Mouse (Mus musculus): ENCODE measurements at regions not wholly inside any gene's neighbourhood (a gene's known extent, or its start where the extent isn't known, plus 50 kb on each side); places are given as distances from the start of the nearest gene placed in this dataset.

DNA sequence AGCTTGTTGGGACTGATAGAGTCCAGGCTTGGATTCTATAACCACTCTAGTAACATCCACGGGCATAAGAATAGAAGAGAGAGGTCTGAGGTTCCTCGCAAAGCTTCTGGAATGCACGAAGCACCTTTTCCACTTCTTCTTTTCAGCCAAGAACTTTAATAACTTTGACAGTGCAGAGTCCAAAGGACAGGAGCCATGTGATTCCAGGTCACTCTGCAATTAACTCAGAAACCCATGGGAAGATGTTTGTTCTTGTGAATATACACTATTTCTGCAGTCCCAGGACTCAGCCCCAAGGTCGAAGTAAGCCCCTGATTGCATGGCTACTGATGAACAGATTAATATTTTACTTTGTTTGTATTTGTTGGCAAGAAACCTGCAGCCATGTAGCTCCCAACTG is 113.0 kb upstream of the Nxt1 start:
- DNase-seq (ENCODE audit: low spot score in 2 of 2), result no peak

DNA sequence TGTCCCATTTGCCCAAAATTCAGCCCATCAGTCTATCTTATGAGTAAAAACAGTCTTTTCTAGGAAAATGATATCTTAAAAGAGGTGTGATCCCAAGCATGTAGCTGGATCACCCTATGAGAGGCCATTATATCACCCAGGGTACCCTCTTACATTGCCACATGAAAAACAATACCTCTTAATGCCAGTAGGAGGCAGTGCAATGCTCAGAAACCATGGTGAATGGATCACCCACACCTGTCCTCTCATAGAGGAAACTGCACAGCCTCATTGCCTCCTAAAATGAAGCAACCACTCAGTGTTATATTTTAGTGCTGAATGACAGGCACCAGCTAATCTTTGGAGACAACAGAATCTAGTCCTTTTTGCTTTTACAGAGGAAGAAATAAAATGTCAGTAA is 114.0 kb upstream of the Nxt1 start:
- no peak for DNase-seq (ENCODE audit: low spot score in 2 of 2)

DNA sequence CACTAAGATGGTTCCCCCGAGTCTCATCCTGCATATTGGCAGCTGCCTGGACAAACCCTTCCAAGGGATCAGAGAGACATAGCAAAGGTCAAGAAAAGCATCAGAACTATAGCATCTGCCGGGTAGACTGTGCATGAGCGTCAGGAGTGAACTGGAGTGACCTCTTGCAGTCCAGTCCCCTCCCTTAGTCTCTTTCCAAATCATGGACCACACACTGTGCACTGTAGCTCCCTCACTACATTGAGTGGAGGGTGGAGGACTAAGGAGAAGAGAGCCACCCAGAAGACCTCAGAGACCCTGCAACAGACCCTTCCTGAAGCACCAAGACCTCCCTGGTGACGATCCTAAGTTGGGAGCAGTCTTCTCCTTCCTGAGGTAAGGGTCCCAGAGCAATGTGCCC is 107.8 kb upstream of the Cd93 start:
- no peak for DNase-seq (ENCODE audit: low spot score in 2 of 2)

- no peak for DNase-seq (ENCODE audit: low spot score in 2 of 2)
Observed at GRCm38 (mm10) chr2:148549618-148550017, 106.3 kb upstream of the Cd93 start.

- DNase-seq (ENCODE audit: low spot score in 2 of 2), result no peak
Observed at GRCm38 (mm10) chr2:148542340-148542739, 99.0 kb upstream of the Cd93 start.

- DNase-seq (ENCODE audit: low spot score in 2 of 2), result no peak
Observed at GRCm38 (mm10) chr2:148537914-148538510, 94.6 kb upstream of the Cd93 start.

DNA sequence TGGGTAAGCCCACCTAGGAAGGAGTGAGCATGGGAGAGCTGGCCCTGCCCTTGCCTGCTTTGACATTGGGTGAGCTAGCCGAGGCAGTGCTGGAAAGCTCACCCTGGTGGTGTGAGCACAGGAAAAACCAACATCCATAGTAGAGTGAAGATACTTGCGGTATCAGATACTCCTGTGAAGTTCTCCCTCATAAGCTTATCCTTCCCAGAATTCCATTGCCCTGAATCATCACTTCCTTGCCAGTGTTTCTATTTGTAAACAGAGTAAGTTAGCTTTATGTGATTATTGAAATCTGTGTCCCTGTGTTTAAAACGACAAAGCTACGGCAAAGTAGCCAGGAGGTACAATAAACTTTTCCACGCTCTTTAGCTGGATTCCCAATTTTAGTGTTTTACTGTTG is 93.9 kb upstream of the Cd93 start:
- DNase-seq (ENCODE audit: low spot score in 2 of 2), result no peak

DNA sequence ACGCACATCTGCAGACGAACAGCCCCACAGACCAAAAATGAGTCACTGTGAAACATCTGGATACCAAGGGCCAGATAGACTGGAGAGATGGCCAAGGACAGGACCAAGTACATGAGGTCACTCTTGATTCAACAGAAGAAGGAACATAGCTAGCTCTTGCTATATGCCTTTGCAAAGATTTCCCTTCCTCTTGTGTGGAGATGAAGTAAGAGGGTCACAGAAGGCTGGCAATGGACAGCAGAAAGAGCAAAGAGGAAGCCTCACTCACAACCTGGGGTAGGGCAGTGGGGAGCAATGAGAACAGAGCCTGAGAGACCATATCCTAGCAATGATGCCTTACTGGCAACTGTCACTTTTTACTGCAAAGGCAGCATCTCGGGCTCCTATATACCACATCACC is 93.2 kb upstream of the Cd93 start:
- no peak for DNase-seq (ENCODE audit: low spot score in 2 of 2)

DNA sequence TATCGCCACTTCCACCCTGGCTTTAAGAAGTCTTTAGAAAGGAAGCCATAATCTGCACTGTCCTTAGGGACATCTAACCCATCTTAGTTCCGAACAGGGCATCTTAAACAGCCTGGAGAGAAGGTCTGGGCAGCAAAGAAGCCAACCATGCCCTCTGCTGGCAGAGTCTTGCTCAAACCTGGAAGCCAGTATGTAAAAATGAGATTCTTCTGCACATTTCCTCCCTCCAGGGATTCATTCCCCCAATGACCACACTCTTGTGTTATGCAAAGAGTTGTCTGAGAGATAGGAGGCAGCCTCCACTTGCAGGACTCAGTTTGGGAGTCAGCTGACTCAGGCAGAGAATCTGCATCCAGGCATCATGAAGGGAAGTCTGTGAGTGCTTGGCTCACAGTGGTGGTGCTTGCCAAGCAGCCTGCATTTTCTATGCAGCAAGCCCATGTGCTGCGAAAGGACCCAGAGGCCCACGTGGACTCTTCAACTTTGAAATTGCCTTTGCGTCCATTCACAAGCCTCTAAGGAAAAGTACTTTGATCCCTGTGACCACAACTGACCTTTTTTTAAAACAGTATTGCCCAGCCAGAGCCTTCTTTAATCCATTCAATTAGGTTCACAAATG is 92.3 kb upstream of the Cd93 start:
- DNase-seq (ENCODE audit: low spot score in 2 of 2), result peak; percentile 30 to 38

GRCm38 (mm10) chr2:148532051-148532450 is 88.7 kb upstream of the Cd93 start:
- no peak for DNase-seq (ENCODE audit: low spot score in 2 of 2)

DNA sequence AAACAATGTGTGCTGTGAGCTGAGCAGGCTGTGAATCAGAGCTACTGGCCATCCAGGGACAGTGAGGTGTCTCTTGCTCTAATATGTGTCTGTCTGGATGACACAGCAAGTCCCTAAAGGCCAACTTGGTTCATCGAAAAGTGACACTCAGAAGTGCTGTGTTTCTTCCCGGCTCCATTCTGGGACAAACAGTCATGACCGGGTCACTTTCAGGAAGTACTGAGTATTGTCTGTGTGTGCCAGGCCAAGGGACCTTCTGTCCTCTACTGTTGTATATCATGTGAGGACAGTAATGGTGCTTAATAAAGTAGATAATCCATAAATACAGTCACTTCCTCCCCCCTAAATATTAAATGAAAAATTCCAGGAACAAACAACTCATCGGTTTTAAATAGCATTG is 87.2 kb upstream of the Cd93 start:
- no peak for DNase-seq (ENCODE audit: low spot score in 2 of 2)

DNA sequence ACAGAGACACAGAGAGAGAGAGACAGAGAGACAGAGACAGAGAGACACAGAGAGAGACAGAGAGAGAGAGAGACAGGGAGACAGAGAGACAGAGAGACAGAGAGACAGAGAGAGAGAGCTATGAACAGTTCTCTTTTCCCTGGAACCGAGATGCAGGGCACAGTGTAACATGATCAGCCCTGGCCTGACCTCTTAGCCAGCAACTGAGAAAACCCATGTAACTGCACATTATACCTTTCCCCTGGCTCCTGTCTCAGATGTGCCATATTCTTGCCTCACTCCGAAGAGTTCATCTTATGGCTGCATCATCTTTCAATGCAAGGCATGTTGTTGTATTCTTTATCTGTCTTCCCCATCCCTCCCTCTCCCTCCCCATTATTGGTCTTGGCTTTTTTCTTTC is 86.5 kb upstream of the Cd93 start:
- no peak for DNase-seq (ENCODE audit: low spot score in 2 of 2)

- DNase-seq (ENCODE audit: low spot score in 2 of 2), result no peak
Observed at GRCm38 (mm10) chr2:148527755-148528154, 84.4 kb upstream of the Cd93 start.

DNA sequence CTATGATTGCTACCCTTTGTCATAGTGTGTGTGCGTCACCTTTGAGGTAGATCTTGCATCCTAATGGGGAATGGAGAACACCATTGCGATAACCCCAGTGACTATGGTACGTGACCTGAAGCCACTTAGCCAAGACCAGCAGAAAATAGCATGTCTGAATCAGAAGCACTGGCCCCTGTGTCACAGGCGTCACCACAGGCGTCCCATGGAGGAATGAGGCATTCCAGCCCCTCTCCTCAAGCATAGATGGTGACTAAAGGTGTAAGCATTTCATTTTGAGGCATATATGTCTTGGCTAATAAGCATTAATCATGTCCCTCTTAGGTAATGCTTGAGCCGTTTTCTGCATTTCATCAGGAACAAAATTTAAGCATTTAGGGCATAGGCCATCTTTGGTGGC is 82.1 kb upstream of the Cd93 start:
- no peak for DNase-seq (ENCODE audit: low spot score in 2 of 2)

- no peak for DNase-seq (ENCODE audit: low spot score in 2 of 2)
Observed at GRCm38 (mm10) chr2:148523401-148523800, 80.0 kb upstream of the Cd93 start.

DNA sequence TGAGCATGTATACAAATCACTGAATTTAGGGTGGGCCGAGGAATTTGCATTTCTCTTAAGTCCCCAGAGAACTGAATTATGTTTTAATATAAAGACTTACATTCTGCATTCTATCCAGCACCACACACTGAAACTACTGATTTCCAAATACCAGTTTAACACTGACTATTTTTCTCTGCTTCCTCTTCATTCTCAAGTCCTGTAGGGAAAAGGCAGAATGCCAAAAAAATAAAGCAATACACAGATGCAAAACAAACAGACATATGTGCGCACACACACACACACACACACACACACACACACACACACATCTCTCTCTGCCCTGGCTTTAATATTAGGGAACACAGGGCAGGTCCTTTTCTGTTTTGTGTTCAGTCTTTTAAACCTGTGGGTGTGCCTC is 79.6 kb upstream of the Cd93 start:
- DNase-seq (ENCODE audit: low spot score in 2 of 2), result no peak

GRCm38 (mm10) chr2:148521966-148522575 is 78.7 kb upstream of the Cd93 start:
- no peak for DNase-seq (ENCODE audit: low spot score in 2 of 2)

DNA sequence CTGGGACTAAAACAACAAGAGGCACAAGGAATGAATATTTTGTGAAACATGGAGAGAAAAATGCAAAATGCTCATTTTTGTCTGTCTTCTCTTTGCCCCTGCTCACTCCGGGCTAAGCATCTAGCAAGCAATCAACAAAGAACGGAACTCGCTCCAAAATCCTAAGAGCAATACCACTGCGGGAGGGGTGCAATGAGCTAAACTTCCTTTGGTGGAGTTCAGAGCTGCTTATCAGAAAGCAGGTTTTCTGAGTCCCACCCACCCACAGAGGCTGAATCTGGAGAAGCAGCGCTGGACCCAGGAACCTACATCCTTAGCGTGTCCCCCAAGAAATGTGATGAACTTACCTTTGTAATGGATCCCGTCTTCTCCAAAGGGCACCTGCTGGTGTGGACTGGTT is 76.9 kb upstream of the Cd93 start:
- no peak for DNase-seq (ENCODE audit: low spot score in 2 of 2)

GRCm38 (mm10) chr2:148519689-148520290 is 76.4 kb upstream of the Cd93 start:
- DNase-seq (ENCODE audit: low spot score in 2 of 2), result no peak

DNA sequence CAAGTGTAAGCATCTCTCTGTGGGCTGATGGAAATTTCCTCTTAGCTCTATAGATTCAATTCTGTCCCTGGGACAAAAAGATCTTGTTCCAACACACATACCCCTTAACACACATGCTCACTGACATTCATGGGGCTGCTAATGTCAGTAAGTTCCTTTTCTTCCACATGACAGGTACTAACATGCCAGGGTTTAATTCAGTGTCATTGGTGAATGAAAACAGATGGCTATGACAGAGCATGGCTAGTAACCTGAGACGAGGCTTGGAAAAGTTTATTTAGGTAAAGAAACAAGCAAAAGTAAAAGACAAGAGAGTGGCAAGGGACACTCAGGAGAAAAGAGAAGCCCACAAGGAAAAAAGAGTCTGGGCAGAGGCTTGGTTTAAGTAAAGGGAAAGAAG is 74.5 kb upstream of the Cd93 start:
- DNase-seq (ENCODE audit: low spot score in 2 of 2), result no peak

DNA sequence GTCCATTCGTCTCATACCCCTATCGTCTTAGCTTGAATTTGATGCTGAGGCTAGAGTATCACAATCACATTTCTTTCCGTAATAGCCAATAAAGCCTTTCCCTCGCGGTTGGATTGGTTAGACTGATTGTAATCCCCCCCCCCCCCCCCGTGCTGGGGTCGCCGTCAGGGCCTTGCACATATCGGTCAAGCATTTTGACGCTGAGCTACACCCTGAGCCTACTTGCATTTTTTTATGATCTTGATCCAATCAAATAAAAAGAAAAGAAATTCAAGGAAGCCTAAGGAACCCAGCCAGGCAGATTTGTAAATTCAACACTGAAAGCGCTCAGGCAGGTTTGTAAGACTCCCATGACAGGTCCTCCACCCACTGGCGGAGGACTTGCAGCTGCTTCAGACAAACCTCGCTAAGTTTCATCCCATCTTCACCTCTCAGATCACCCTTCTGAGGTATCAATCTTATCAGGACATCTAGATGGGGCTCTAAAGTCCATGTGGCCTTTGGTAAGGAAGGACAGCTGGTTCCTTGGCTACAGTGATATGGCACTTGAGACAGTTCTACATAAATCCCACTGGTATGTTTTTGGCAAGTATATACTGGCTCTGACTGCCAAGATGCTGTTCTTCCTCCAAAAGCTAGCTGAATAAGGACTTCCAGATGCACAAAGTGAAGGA is 66.8 kb upstream of the Cd93 start:
- DNase-seq (ENCODE audit: low spot score in 2 of 2), result no peak

GRCm38 (mm10) chr2:148509357-148509756 is 66.0 kb upstream of the Cd93 start:
- DNase-seq (ENCODE audit: low spot score in 2 of 2), result no peak
